Mouse (Mus musculus) lung, postnatal 4 days (tissue): Measurements from ENCODE around the gene Timd2.
"Not testable (repeated sequence)": the region's sequence is repeated elsewhere in the genome, so short reads cannot be mapped to it uniquely, and the experiment has no call there.

ENCODE experiments used
- DNase-seq, 2 experiments: peaks; one replicate each; pipeline ENCODE4 v3.0.0; 2021

Timd2 gene

GRCm38 (mm10) chr11:46652476-46652875, 54.4 kb downstream of the Timd2 start:
- no peak for DNase-seq

GRCm38 (mm10) chr11:46649655-46650054, 57.2 kb downstream of the Timd2 start:
- DNase-seq = not testable (repeated sequence)

GRCm38 (mm10) chr11:46644824-46645223, 62.0 kb downstream of the Timd2 start:
- DNase-seq = no peak

GRCm38 (mm10) chr11:46636568-46636967, 70.3 kb downstream of the Timd2 start:
- DNase-seq = no peak

- not testable (repeated sequence) for DNase-seq
These were observed 71.3 kb downstream of the Timd2 start for GRCm38 (mm10) chr11:46635516-46635915.

GRCm38 (mm10) chr11:46631635-46632034, 75.2 kb downstream of the Timd2 start:
- peak in 1 of 2 experiments; percentile 34 for DNase-seq

- DNase-seq = no peak
These were observed 77.6 kb downstream of the Timd2 start, which contains the start of gene Dppa1 for GRCm38 (mm10) chr11:46629211-46629795. Gene Dppa1, minus strand, starts transcription at chr11:46629261.

GRCm38 (mm10) chr11:46620414-46621168, 86.3 kb downstream of the Timd2 start:
- no peak for DNase-seq

- DNase-seq = no peak
These were observed 86.9 kb downstream of the Timd2 start for GRCm38 (mm10) chr11:46619929-46620328.
